Mouse (Mus musculus) intestine, embryonic 14.5 days (tissue): ENCODE measurements around the gene Tpi1. TPM values are rescaled to one million over a fixed set of nuclear protein-coding genes. Genes with fewer than 3 reads are reported as not detected.
"Not testable (repeated sequence)": the region's sequence is repeated elsewhere in the genome, so short reads cannot be mapped to it uniquely, and the experiment has no call there.

ENCODE experiments used
- ATAC-seq: fragments of 200-750 bp; cut with Nextera tagmentation; replicated peaks from 2 replicates; pipeline ENCODE4 v1.8.0; 2017; ENCODE audit warnings: low read depth, moderate number of reproducible peaks, moderate TSS enrichment, moderate library complexity; ENCODE audit not compliant: low FRiP score, low TSS enrichment
- DNase-seq: peaks from one replicate; pipeline ENCODE4 v3.0.0-alpha.2; 2018; ENCODE audit warnings: low spot score
- H3K27ac ChIP-seq: fragments of 300-500 bp; sonication (generic); 2 replicates; pipeline ENCODE4 v1.5.1; 2014; ENCODE audit warnings: low read depth, mild to moderate bottlenecking, control low read depth
- H3K27me3 ChIP-seq: fragments of 300-500 bp; sonication (generic); replicated peaks from 2 replicates; pipeline ENCODE4 v1.6.1; 2014; ENCODE audit warnings: low read length, control low read depth; ENCODE audit not compliant: control insufficient read depth, insufficient read depth
- H3K36me3 ChIP-seq: fragments of 300-500 bp; sonication (generic); 2 replicates; pipeline ENCODE4 v1.6.1; 2014; ENCODE audit warnings: low read length, control low read depth; ENCODE audit not compliant: control insufficient read depth, insufficient read depth
- H3K4me1 ChIP-seq: fragments of 300-500 bp; sonication (generic); replicated peaks from 2 replicates; pipeline ENCODE4 v1.6.1; 2014; ENCODE audit warnings: low read length, control low read depth, mixed read lengths; ENCODE audit not compliant: control insufficient read depth, insufficient read depth
- H3K4me2 ChIP-seq: fragments of 300-500 bp; sonication (generic); 2 replicates; pipeline ENCODE4 v1.6.1; 2014; ENCODE audit warnings: low read length
- H3K4me3 ChIP-seq: fragments of 300-500 bp; sonication (generic); 2 replicates; pipeline ENCODE4 v1.5.1; 2014; ENCODE audit warnings: low read depth, low read length, control low read depth, mixed read lengths
- H3K9ac ChIP-seq: fragments of 300-500 bp; sonication (generic); 2 replicates; pipeline ENCODE4 v1.6.1; 2014; ENCODE audit warnings: mild to moderate bottlenecking, low read length
- H3K9me3 ChIP-seq: fragments of 300-500 bp; sonication (generic); 2 replicates; pipeline ENCODE4 v1.6.1; 2016; ENCODE audit warnings: low read length, control low read depth; ENCODE audit not compliant: control insufficient read depth
- WGBS: fragments of 180-500 bp; shearing (Covaris S2); extraction: QIAGEN DNeasy Blood & Tissue Kit; methylation state at CpG from one replicate; pipeline ENCODE4 v1.1.7; 2014; 5-methylcytosine and 5-hydroxymethylcytosine counted together
- polyA plus RNA-seq: library from polyadenylated mRNA; unstranded; fragments of >200 nt; fragmentation: Nextera tagmentation; extraction: Ambion mirVana; gene quantifications from 2 replicates; pipeline ENCODE4 v1.2.1, GENCODE M21; 2014

Gene Tpi1
- polyA plus RNA-seq, 1 experiment from 2014 or later: 1,059 TPM

GRCm38 (mm10) chr6:124803061-124803460 lies 11.0 kb downstream of the Tpi1 start:
- Histone ChIP-seq H3K4me2 (no peak overlapping the region), H3K36me3 (no peaks in the 10 kb centered on the region), H3K9me3 (no peaks in the 10 kb centered on the region), H3K4me1 (peaks cover 13% of the 10 kb centered on the region), H3K4me3 (no peak overlapping the region), H3K9ac (no peak overlapping the region), H3K27ac (no peak overlapping the region), H3K27me3 (no peaks in the 10 kb centered on the region)
- WGBS: 82% methylated on average over 3 of the region's 3 CpGs
- ATAC-seq (no peak), DNase-seq (no peak)

- H3K36me3 ChIP-seq, H3K27ac ChIP-seq, ATAC-seq, H3K4me3 ChIP-seq, H3K9me3 ChIP-seq, H3K9ac ChIP-seq, H3K27me3 ChIP-seq: not testable (repeated sequence)
- Histone ChIP-seq H3K4me2 (peak overlapping the region; percentile 36), H3K4me1 (peaks cover 12% of the 10 kb centered on the region)
- WGBS: 16% methylated on average over 5 of the region's 9 CpGs
- peak; percentile 64 for DNase-seq
Measured at GRCm38 (mm10) chr6:124802400-124802799, 11.7 kb downstream of the Tpi1 start.

GRCm38 (mm10) chr6:124796200-124796599 lies 17.9 kb downstream of the Tpi1 start:
- no peak for DNase-seq
- H3K4me3 ChIP-seq: no peak overlapping the region
- ATAC-seq: no peak
- no peaks in the 10 kb centered on the region for H3K4me1 ChIP-seq
- no peak overlapping the region for H3K27ac ChIP-seq
- H3K36me3 ChIP-seq: no peaks in the 10 kb centered on the region
- no peaks in the 10 kb centered on the region for H3K9me3 ChIP-seq
- no peak overlapping the region for H3K9ac ChIP-seq
- 74% methylated on average over 2 of the region's 2 CpGs for WGBS
- H3K27me3 ChIP-seq: no peaks in the 10 kb centered on the region
- no peak overlapping the region for H3K4me2 ChIP-seq

GRCm38 (mm10) chr6:124795781-124796180 lies 18.3 kb downstream of the Tpi1 start:
- Histone ChIP-seq H3K4me3 (no peak overlapping the region), H3K27ac (no peak overlapping the region), H3K27me3 (no peaks in the 10 kb centered on the region), H3K9me3 (no peaks in the 10 kb centered on the region), H3K36me3 (no peaks in the 10 kb centered on the region), H3K4me2 (no peak overlapping the region), H3K4me1 (no peaks in the 10 kb centered on the region), H3K9ac (no peak overlapping the region)
- 83% methylated on average over 4 of the region's 4 CpGs for WGBS
- ATAC-seq (no peak), DNase-seq (no peak)

GRCm38 (mm10) chr6:124791911-124792310 lies 22.2 kb downstream of the Tpi1 start:
- Histone ChIP-seq H3K4me1 (no peaks in the 10 kb centered on the region), H3K9ac (no peak overlapping the region), H3K27ac (no peak overlapping the region), H3K4me3 (no peak overlapping the region), H3K4me2 (no peak overlapping the region), H3K36me3 (no peaks in the 10 kb centered on the region), H3K27me3 (no peaks in the 10 kb centered on the region), H3K9me3 (no peaks in the 10 kb centered on the region)
- 82% methylated on average over 3 of the region's 3 CpGs for WGBS
- ATAC-seq (no peak), DNase-seq (no peak)

- ATAC-seq (no peak), DNase-seq (no peak)
- no peaks in the 10 kb centered on the region for H3K27me3 ChIP-seq
Measured at GRCm38 (mm10) chr6:124790121-124790520, 24.0 kb downstream of the Tpi1 start.

GRCm38 (mm10) chr6:124789519-124789918 lies 24.6 kb downstream of the Tpi1 start:
- DNase-seq (no peak), ATAC-seq (no peak)
- H3K27ac ChIP-seq: no peak overlapping the region
- no peaks in the 10 kb centered on the region for H3K27me3 ChIP-seq
- H3K4me1 ChIP-seq: no peaks in the 10 kb centered on the region
- H3K9ac ChIP-seq: no peak overlapping the region
- no peaks in the 10 kb centered on the region for H3K9me3 ChIP-seq
- no peaks in the 10 kb centered on the region for H3K36me3 ChIP-seq
- no peak overlapping the region for H3K4me2 ChIP-seq
- WGBS: 88% methylated on average over 4 of the region's 4 CpGs
- H3K4me3 ChIP-seq: no peak overlapping the region

More at GRCm38 (mm10) chr6:124790121-124790520, 24.0 kb downstream of the Tpi1 start:
- H3K4me1 ChIP-seq: no peaks in the 10 kb centered on the region
- H3K4me2 ChIP-seq: no peak overlapping the region
- H3K4me3 ChIP-seq: no peak overlapping the region
- H3K36me3 ChIP-seq: no peaks in the 10 kb centered on the region
- no peaks in the 10 kb centered on the region for H3K9me3 ChIP-seq
- WGBS: 63% methylated on average over 4 of the region's 4 CpGs
- H3K9ac ChIP-seq: no peak overlapping the region
- H3K27ac ChIP-seq: no peak overlapping the region

- 71% methylated on average over 10 of the region's 10 CpGs for WGBS
- ATAC-seq (no peak), DNase-seq (no peak)
- Histone ChIP-seq H3K27me3 (no peaks in the 10 kb centered on the region), H3K4me3 (no peak overlapping the region), H3K4me1 (no peaks in the 10 kb centered on the region), H3K27ac (no peak overlapping the region), H3K9ac (no peak overlapping the region), H3K36me3 (no peaks in the 10 kb centered on the region), H3K4me2 (no peak overlapping the region), H3K9me3 (no peaks in the 10 kb centered on the region)
Measured at GRCm38 (mm10) chr6:124787722-124788121, 26.4 kb downstream of the Tpi1 start.

GRCm38 (mm10) chr6:124786756-124787420 lies 27.2 kb downstream of the Tpi1 start:
- H3K9ac ChIP-seq: no peak overlapping the region
- 59% methylated on average over 8 of the region's 8 CpGs for WGBS
- H3K4me3 ChIP-seq: no peak overlapping the region
- H3K4me2 ChIP-seq: no peak overlapping the region
- no peak for DNase-seq
- no peak for ATAC-seq
- no peaks in the 10 kb centered on the region for H3K36me3 ChIP-seq
- H3K9me3 ChIP-seq: no peaks in the 10 kb centered on the region
- no peaks in the 10 kb centered on the region for H3K27me3 ChIP-seq
- 0 out of 2 replicates have a peak, but pooled peaks cover 4% of the 10 kb centered on the region for H3K4me1 ChIP-seq
- no peak overlapping the region for H3K27ac ChIP-seq
